Mouse (Mus musculus) stomach, embryonic 16.5 days (tissue): ENCODE results near the gene Tbck. TPM values are rescaled to one million over a fixed set of nuclear protein-coding genes. Genes with fewer than 3 reads are reported as not detected.
A peak's percentile ranks its signal among the peaks of the same experiment; 100 is the strongest.

Experiments
- ATAC-seq: fragments of 200-750 bp; cut with Nextera tagmentation; 2 replicates; pipeline ENCODE4 v1.8.0; 2017; ENCODE audit warnings: moderate number of reproducible peaks, moderate TSS enrichment; ENCODE audit not compliant: insufficient read depth, low FRiP score
- H3K27ac ChIP-seq: fragments of 300-500 bp; sonication (generic); 2 replicates; pipeline ENCODE4 v1.5.1; 2014; ENCODE audit warnings: low read length
- H3K27me3 ChIP-seq: fragments of 300-500 bp; sonication (generic); 2 replicates; pipeline ENCODE4 v1.6.1; 2014; ENCODE audit warnings: low read length, control low read depth, mixed read lengths; ENCODE audit not compliant: control insufficient read depth, insufficient read depth
- H3K36me3 ChIP-seq: fragments of 300-500 bp; sonication (generic); 2 replicates; pipeline ENCODE4 v1.6.1; 2014; ENCODE audit warnings: low read length; ENCODE audit not compliant: control insufficient read depth, insufficient read depth
- H3K4me1 ChIP-seq: fragments of 300-500 bp; sonication (generic); 2 replicates; pipeline ENCODE4 v1.6.1; 2014; ENCODE audit warnings: low read length, control low read depth, mixed read lengths; ENCODE audit not compliant: control insufficient read depth, insufficient read depth
- H3K4me2 ChIP-seq: fragments of 300-500 bp; sonication (generic); 2 replicates; pipeline ENCODE4 v1.6.1; 2014; ENCODE audit warnings: low read depth, low read length, mixed read lengths
- H3K4me3 ChIP-seq: fragments of 300-500 bp; sonication (generic); replicated peaks from 2 replicates; pipeline ENCODE4 v1.5.1; 2014; ENCODE audit warnings: mild to moderate bottlenecking, low read length
- H3K9ac ChIP-seq: fragments of 300-500 bp; sonication (generic); 2 replicates; pipeline ENCODE4 v1.6.1; 2014; ENCODE audit warnings: low read length
- H3K9me3 ChIP-seq: fragments of 300-500 bp; sonication (generic); replicated peaks from 2 replicates; pipeline ENCODE4 v1.6.1; 2016; ENCODE audit warnings: low read length, control low read depth; ENCODE audit not compliant: control insufficient read depth
- WGBS: fragments of 180-500 bp; shearing (Covaris S2); extraction: QIAGEN DNeasy Blood & Tissue Kit; methylation state at CpG from one replicate; pipeline ENCODE4 v1.1.7; 2014; 5-methylcytosine and 5-hydroxymethylcytosine counted together
- polyA plus RNA-seq: library from polyadenylated mRNA; unstranded; fragments of >200 nt; fragmentation: Nextera tagmentation; extraction: Ambion mirVana; gene quantifications from 2 replicates; pipeline ENCODE4 v1.2.1, GENCODE M21; 2015

Gene Tbck
- polyA plus RNA-seq, 1 experiment from 2014 or later, result 17.0 TPM

- Histone ChIP-seq H3K4me3 (no peak overlapping the region), H3K9me3 (no peaks in the 10 kb centered on the region), H3K4me1 (no peaks in the 10 kb centered on the region), H3K27ac (no peak overlapping the region), H3K9ac (no peak overlapping the region), H3K27me3 (no peaks in the 10 kb centered on the region), H3K4me2 (no peak overlapping the region), H3K36me3 (peaks cover 6% of the 10 kb centered on the region; the same call in 1 of the 2 replicates)
- ATAC-seq, result peak; percentile 40; the same call in 1 of the 2 replicates
- 62% methylated on average over 6 of the region's 6 CpGs for WGBS
These were observed 151.3 kb downstream of the Tbck start for GRCm38 (mm10) chr3:132835118-132835794.

GRCm38 (mm10) chr3:132837134-132837533 is 153.2 kb downstream of the Tbck start:
- no peak for ATAC-seq
- H3K4me2 ChIP-seq, result no peak overlapping the region
- H3K27me3 ChIP-seq, result no peaks in the 10 kb centered on the region
- no peak overlapping the region for H3K9ac ChIP-seq
- no peaks in the 10 kb centered on the region for H3K4me1 ChIP-seq
- H3K27ac ChIP-seq, result no peak overlapping the region
- H3K4me3 ChIP-seq, result no peak overlapping the region
- no peaks in the 10 kb centered on the region for H3K9me3 ChIP-seq
- H3K36me3 ChIP-seq, result peaks cover 7% of the 10 kb centered on the region; the same call in 1 of the 2 replicates
- 77% methylated on average over 4 of the region's 4 CpGs for WGBS

GRCm38 (mm10) chr3:132838656-132839417 is 154.9 kb downstream of the Tbck start:
- 91% methylated on average over 14 of the region's 15 CpGs for WGBS

GRCm38 (mm10) chr3:132839516-132839915 is 155.6 kb downstream of the Tbck start:
- no peak for ATAC-seq
- no peak overlapping the region for H3K4me2 ChIP-seq
- peaks cover 7% of the 10 kb centered on the region; the same call in 1 of the 2 replicates for H3K36me3 ChIP-seq
- H3K27ac ChIP-seq, result no peak overlapping the region
- H3K4me1 ChIP-seq, result no peaks in the 10 kb centered on the region
- H3K9me3 ChIP-seq, result no peaks in the 10 kb centered on the region
- no peak overlapping the region for H3K4me3 ChIP-seq
- 93% methylated on average over 8 of the region's 8 CpGs for WGBS
- no peak overlapping the region for H3K9ac ChIP-seq
- H3K27me3 ChIP-seq, result no peaks in the 10 kb centered on the region

More at GRCm38 (mm10) chr3:132838656-132839417, 154.9 kb downstream of the Tbck start:
- Histone ChIP-seq H3K4me2 (no peak overlapping the region), H3K27ac (no peak overlapping the region), H3K4me1 (no peaks in the 10 kb centered on the region), H3K9ac (no peak overlapping the region), H3K36me3 (peaks cover 7% of the 10 kb centered on the region; the same call in 1 of the 2 replicates), H3K27me3 (no peaks in the 10 kb centered on the region), H3K9me3 (no peaks in the 10 kb centered on the region), H3K4me3 (no peak overlapping the region)
- ATAC-seq, result no peak

GRCm38 (mm10) chr3:132842676-132843075 is 158.7 kb downstream of the Tbck start:
- no peak overlapping the region for H3K4me3 ChIP-seq
- H3K27ac ChIP-seq, result no peak overlapping the region
- H3K4me1 ChIP-seq, result no peaks in the 10 kb centered on the region
- H3K4me2 ChIP-seq, result no peak overlapping the region
- ATAC-seq, result no peak
- no peak overlapping the region for H3K9ac ChIP-seq
- 96% methylated on average over 6 of the region's 6 CpGs for WGBS
- no peaks in the 10 kb centered on the region for H3K9me3 ChIP-seq
- H3K36me3 ChIP-seq, result peaks cover 7% of the 10 kb centered on the region; the same call in 1 of the 2 replicates
- no peaks in the 10 kb centered on the region for H3K27me3 ChIP-seq

- no peaks in the 10 kb centered on the region for H3K27me3 ChIP-seq
- H3K9ac ChIP-seq, result no peak overlapping the region
- no peak overlapping the region for H3K4me3 ChIP-seq
- no peaks in the 10 kb centered on the region for H3K4me1 ChIP-seq
- 71% methylated on average over 7 of the region's 7 CpGs for WGBS
- no peak for ATAC-seq
- H3K36me3 ChIP-seq, result no peaks in the 10 kb centered on the region
- no peak overlapping the region for H3K4me2 ChIP-seq
- no peaks in the 10 kb centered on the region for H3K9me3 ChIP-seq
- no peak overlapping the region for H3K27ac ChIP-seq
These were observed 165.7 kb downstream of the Tbck start for GRCm38 (mm10) chr3:132849669-132850068.

- Histone ChIP-seq H3K27ac (no peak overlapping the region), H3K4me2 (no peak overlapping the region), H3K36me3 (no peaks in the 10 kb centered on the region), H3K4me1 (no peaks in the 10 kb centered on the region), H3K4me3 (no peak overlapping the region), H3K27me3 (no peaks in the 10 kb centered on the region), H3K9me3 (no peaks in the 10 kb centered on the region), H3K9ac (no peak overlapping the region)
- WGBS, result 82% methylated on average over 2 of the region's 2 CpGs
- no peak for ATAC-seq
These were observed 166.5 kb downstream of the Tbck start for GRCm38 (mm10) chr3:132850431-132850830.

- Histone ChIP-seq H3K27ac (no peak overlapping the region), H3K4me3 (no peak overlapping the region), H3K36me3 (no peaks in the 10 kb centered on the region), H3K9ac (no peak overlapping the region), H3K4me1 (no peaks in the 10 kb centered on the region), H3K4me2 (no peak overlapping the region), H3K27me3 (no peaks in the 10 kb centered on the region), H3K9me3 (no peaks in the 10 kb centered on the region)
- 63% methylated on average over 1 of the region's 1 CpGs for WGBS
- ATAC-seq, result no peak
These were observed 167.5 kb downstream of the Tbck start for GRCm38 (mm10) chr3:132851417-132851816.
